Mouse (Mus musculus) stomach, embryonic 16.5 days (tissue): Measurements from ENCODE around the gene Grap2. TPM values are rescaled to one million over a fixed set of nuclear protein-coding genes. Genes with fewer than 3 reads are reported as not detected.

Experiments used
- ATAC-seq: fragments of 200-750 bp; cut with Nextera tagmentation; 2 replicates; pipeline ENCODE4 v1.8.0; 2017; ENCODE audit warnings: moderate number of reproducible peaks, moderate TSS enrichment; ENCODE audit not compliant: insufficient read depth, low FRiP score
- H3K27ac ChIP-seq: fragments of 300-500 bp; sonication (generic); 2 replicates; pipeline ENCODE4 v1.5.1; 2014; ENCODE audit warnings: low read length
- H3K27me3 ChIP-seq: fragments of 300-500 bp; sonication (generic); 2 replicates; pipeline ENCODE4 v1.6.1; 2014; ENCODE audit warnings: low read length, control low read depth, mixed read lengths; ENCODE audit not compliant: control insufficient read depth, insufficient read depth
- H3K36me3 ChIP-seq: fragments of 300-500 bp; sonication (generic); 2 replicates; pipeline ENCODE4 v1.6.1; 2014; ENCODE audit warnings: low read length; ENCODE audit not compliant: control insufficient read depth, insufficient read depth
- H3K4me1 ChIP-seq: fragments of 300-500 bp; sonication (generic); 2 replicates; pipeline ENCODE4 v1.6.1; 2014; ENCODE audit warnings: low read length, control low read depth, mixed read lengths; ENCODE audit not compliant: control insufficient read depth, insufficient read depth
- H3K4me2 ChIP-seq: fragments of 300-500 bp; sonication (generic); 2 replicates; pipeline ENCODE4 v1.6.1; 2014; ENCODE audit warnings: low read depth, low read length, mixed read lengths
- H3K4me3 ChIP-seq: fragments of 300-500 bp; sonication (generic); replicated peaks from 2 replicates; pipeline ENCODE4 v1.5.1; 2014; ENCODE audit warnings: mild to moderate bottlenecking, low read length
- H3K9ac ChIP-seq: fragments of 300-500 bp; sonication (generic); 2 replicates; pipeline ENCODE4 v1.6.1; 2014; ENCODE audit warnings: low read length
- H3K9me3 ChIP-seq: fragments of 300-500 bp; sonication (generic); replicated peaks from 2 replicates; pipeline ENCODE4 v1.6.1; 2016; ENCODE audit warnings: low read length, control low read depth; ENCODE audit not compliant: control insufficient read depth
- WGBS: fragments of 180-500 bp; shearing (Covaris S2); extraction: QIAGEN DNeasy Blood & Tissue Kit; methylation state at CpG from one replicate; pipeline ENCODE4 v1.1.7; 2014; 5-methylcytosine and 5-hydroxymethylcytosine counted together
- polyA plus RNA-seq: library from polyadenylated mRNA; unstranded; fragments of >200 nt; fragmentation: Nextera tagmentation; extraction: Ambion mirVana; gene quantifications from 2 replicates; pipeline ENCODE4 v1.2.1, GENCODE M21; 2015

The Grap2 gene
- polyA plus RNA-seq, 1 experiment from 2014 or later, result 1.3 TPM

GRCm38 (mm10) chr15:80658815-80659471 is 86.5 kb downstream of the Grap2 start:
- Histone ChIP-seq H3K27me3 (no peaks in the 10 kb centered on the region), H3K4me1 (peaks cover 10% of the 10 kb centered on the region; the same call in 1 of the 2 replicates), H3K9ac (no peak overlapping the region), H3K4me2 (no peak overlapping the region), H3K27ac (no peak overlapping the region), H3K4me3 (no peak overlapping the region), H3K9me3 (no peaks in the 10 kb centered on the region), H3K36me3 (no peaks in the 10 kb centered on the region)
- 64% methylated on average over 6 of the region's 6 CpGs for WGBS
- no peak for ATAC-seq

- WGBS, result 39% methylated on average over 4 of the region's 4 CpGs
- Histone ChIP-seq H3K4me3 (no peak overlapping the region), H3K27me3 (no peaks in the 10 kb centered on the region), H3K9me3 (no peaks in the 10 kb centered on the region), H3K4me2 (no peak overlapping the region), H3K4me1 (peaks cover 11% of the 10 kb centered on the region; the same call in 1 of the 2 replicates), H3K9ac (no peak overlapping the region), H3K27ac (peak overlapping the region; percentile 74), H3K36me3 (no peaks in the 10 kb centered on the region)
- ATAC-seq, result peak; percentile 66
Measured at GRCm38 (mm10) chr15:80660963-80661362, 88.6 kb downstream of the Grap2 start.

- H3K36me3 ChIP-seq, result no peaks in the 10 kb centered on the region
- H3K9me3 ChIP-seq, result no peaks in the 10 kb centered on the region
- WGBS, result 65% methylated on average over 4 of the region's 4 CpGs
- no peak overlapping the region for H3K4me2 ChIP-seq
- H3K4me1 ChIP-seq, result peaks cover 11% of the 10 kb centered on the region; the same call in 1 of the 2 replicates
- H3K9ac ChIP-seq, result no peak overlapping the region
- no peaks in the 10 kb centered on the region for H3K27me3 ChIP-seq
- H3K4me3 ChIP-seq, result no peak overlapping the region
- ATAC-seq, result no peak
- H3K27ac ChIP-seq, result no peak overlapping the region
Measured at GRCm38 (mm10) chr15:80664444-80664843, 92.0 kb downstream of the Grap2 start.

- Histone ChIP-seq H3K4me3 (peak within 1 kb of the TSS; percentile 58), H3K27me3 (peaks cover 7% of the 10 kb centered on the region; the same call in 1 of the 2 replicates), H3K36me3 (no peaks in the 10 kb centered on the region), H3K9ac (peak within 1 kb of the TSS; percentile 77), H3K4me2 (peak within 1 kb of the TSS; percentile 70), H3K9me3 (no peaks in the 10 kb centered on the region), H3K27ac (peak within 1 kb of the TSS; percentile 68), H3K4me1 (peaks cover 11% of the 10 kb centered on the region)
- WGBS, result 5% methylated on average over 85 of the region's 85 CpGs
- peak; percentile 83 for ATAC-seq
Measured at GRCm38 (mm10) chr15:80671295-80672252, 99.2 kb downstream of the Grap2 start, which contains the start of gene Fam83f. Gene Fam83f, plus strand, starts transcription at chr15:80671847.

GRCm38 (mm10) chr15:80672810-80673209 is 100.4 kb downstream of the Grap2 start:
- Histone ChIP-seq H3K9ac (peak overlapping the region; percentile 77), H3K27me3 (peaks cover 7% of the 10 kb centered on the region; the same call in 1 of the 2 replicates), H3K4me2 (peak overlapping the region; percentile 70), H3K27ac (peak overlapping the region; percentile 68), H3K36me3 (no peaks in the 10 kb centered on the region), H3K4me1 (peaks cover 11% of the 10 kb centered on the region), H3K9me3 (no peaks in the 10 kb centered on the region), H3K4me3 (peak overlapping the region; percentile 58)
- WGBS, result 50% methylated on average over 2 of the region's 2 CpGs
- no peak for ATAC-seq

- peak overlapping the region; percentile 70 for H3K4me2 ChIP-seq
- peak overlapping the region; percentile 78 for H3K27ac ChIP-seq
- H3K9me3 ChIP-seq, result no peaks in the 10 kb centered on the region
- WGBS, result 71% methylated on average over 4 of the region's 4 CpGs
- H3K27me3 ChIP-seq, result peaks cover 7% of the 10 kb centered on the region; the same call in 1 of the 2 replicates
- 0 out of 2 replicates have a peak overlapping the region, but pooled peaks have one; percentile 37 for H3K9ac ChIP-seq
- H3K36me3 ChIP-seq, result no peaks in the 10 kb centered on the region
- peaks cover 12% of the 10 kb centered on the region for H3K4me1 ChIP-seq
- no peak for ATAC-seq
- peak overlapping the region; percentile 58 for H3K4me3 ChIP-seq
Measured at GRCm38 (mm10) chr15:80673337-80674095, 101.1 kb downstream of the Grap2 start.

GRCm38 (mm10) chr15:80674700-80675099 is 102.3 kb downstream of the Grap2 start:
- H3K4me3 ChIP-seq, result peak overlapping the region; percentile 20
- H3K27me3 ChIP-seq, result peaks cover 7% of the 10 kb centered on the region; the same call in 1 of the 2 replicates
- H3K4me2 ChIP-seq, result peak overlapping the region; percentile 70; the same call in 1 of the 2 replicates
- peaks cover 23% of the 10 kb centered on the region for H3K4me1 ChIP-seq
- ATAC-seq, result peak; percentile 65; the same call in 1 of the 2 replicates
- H3K9ac ChIP-seq, result no peak overlapping the region
- 57% methylated on average over 6 of the region's 6 CpGs for WGBS
- no peaks in the 10 kb centered on the region for H3K9me3 ChIP-seq
- H3K36me3 ChIP-seq, result no peaks in the 10 kb centered on the region
- H3K27ac ChIP-seq, result peak overlapping the region; percentile 78

GRCm38 (mm10) chr15:80679515-80680215 is 107.3 kb downstream of the Grap2 start:
- no peaks in the 10 kb centered on the region for H3K27me3 ChIP-seq
- H3K9ac ChIP-seq, result 0 out of 2 replicates have a peak overlapping the region, but pooled peaks have one; percentile 29
- no peak overlapping the region for H3K4me2 ChIP-seq
- H3K27ac ChIP-seq, result peak overlapping the region; percentile 59
- ATAC-seq, result peak; percentile 34; the same call in 1 of the 2 replicates
- H3K36me3 ChIP-seq, result no peaks in the 10 kb centered on the region
- H3K4me1 ChIP-seq, result peaks cover 53% of the 10 kb centered on the region
- no peak overlapping the region for H3K4me3 ChIP-seq
- 45% methylated on average over 8 of the region's 8 CpGs for whole genome bisulfite sequencing
- no peaks in the 10 kb centered on the region for H3K9me3 ChIP-seq
